Mouse (Mus musculus) ES-Bruce4 (cell line): ENCODE measurements around the gene Mrgpra2a.
"Not testable (repeated sequence)": the region's sequence is repeated elsewhere in the genome, so short reads cannot be mapped to it uniquely, and the experiment has no call there.

Source experiments
- EP300 ChIP-seq: IDR thresholded peaks from 2 replicates; pipeline ENCODE4 v1.6.1; 2011; ENCODE audit warnings: low read depth, low read length; ENCODE audit not compliant: insufficient read depth
- POLR2A ChIP-seq: IDR thresholded peaks from one replicate; pipeline ENCODE4 v1.8.1; 2011; ENCODE audit warnings: low read length; ENCODE audit not compliant: insufficient read depth

DNA sequence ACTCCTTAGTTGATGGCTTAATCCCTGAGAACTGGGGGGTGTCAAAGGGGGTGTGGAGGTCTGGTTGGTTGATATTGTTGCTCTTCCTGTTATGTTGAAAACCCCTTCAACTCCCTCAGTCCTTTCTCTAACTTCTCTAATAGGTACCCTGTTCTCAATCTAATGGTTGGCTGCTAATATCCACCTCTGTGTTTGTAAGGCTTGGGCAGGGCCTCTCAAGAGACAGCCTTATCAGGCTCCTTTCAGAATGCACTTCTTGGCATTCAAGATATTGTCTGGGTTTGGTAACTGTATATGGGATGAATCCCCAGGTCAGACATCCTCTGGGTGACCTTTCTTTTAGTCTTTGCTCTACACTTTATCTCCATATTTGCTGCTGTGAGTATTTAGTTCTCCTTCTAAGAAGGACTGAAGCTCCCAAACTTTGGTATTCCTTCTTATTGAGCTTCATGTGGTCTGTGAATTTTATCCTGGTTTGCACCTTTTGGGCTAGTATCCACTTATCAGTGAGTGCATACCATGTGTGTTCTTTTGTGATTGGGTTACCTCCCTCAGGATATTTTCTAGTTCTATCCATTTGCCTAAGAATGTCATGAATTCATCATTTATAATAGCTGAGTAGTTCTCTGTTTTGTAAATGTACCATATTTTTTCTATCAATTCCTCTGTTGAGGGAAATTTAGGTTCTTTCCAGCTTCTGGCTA, 13.5 kb upstream of the Mrgpra2a start:
- not testable (repeated sequence) for TF ChIP-seq EP300, POLR2A
